Mouse (Mus musculus): ENCODE measurements around the gene Sacs.

Gene Sacs

DNA sequence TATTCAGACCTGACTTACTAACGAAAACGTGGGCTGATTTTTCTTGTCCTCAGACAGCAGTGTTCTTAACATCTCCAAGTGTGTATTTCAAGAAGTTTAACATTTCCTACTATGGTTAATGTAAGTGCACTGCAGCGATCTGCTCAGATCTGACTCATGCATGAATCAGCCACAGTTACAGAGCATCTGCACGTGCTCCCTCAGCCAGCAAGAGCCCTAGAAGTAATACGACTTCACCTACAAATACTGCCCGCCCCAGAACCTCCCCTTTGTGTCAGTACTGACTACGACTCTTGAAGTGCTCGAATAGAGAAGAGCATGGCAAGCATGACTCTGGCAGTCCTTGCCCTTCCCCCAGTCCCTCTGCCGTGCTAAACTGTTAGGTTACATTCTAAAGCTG lies 100.5 kb downstream of the Sacs start:
- no peak for DNase-seq (ENCODE audit: low read depth)

DNA sequence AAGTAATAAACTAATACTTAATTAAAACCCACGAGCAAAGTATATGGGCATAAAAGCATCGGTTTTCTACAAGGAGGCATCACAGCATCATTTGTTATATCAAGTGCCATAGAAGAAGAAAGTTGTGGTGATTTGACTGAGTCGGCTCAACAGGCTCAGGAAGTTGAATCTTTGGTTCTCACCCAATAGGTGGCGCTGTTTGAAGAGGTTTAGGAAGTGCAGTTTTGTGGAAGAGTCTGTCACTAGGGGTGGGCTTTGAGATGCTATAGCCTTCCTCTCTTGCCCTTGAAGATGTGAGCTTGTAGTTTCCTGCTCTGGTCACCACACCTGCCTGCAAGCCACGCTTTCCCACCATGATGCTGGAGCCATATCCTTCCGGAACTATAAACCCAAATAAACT lies 104.4 kb downstream of the Sacs start:
- DNase-seq (ENCODE audit: low read depth): peak; percentile 20

DNA sequence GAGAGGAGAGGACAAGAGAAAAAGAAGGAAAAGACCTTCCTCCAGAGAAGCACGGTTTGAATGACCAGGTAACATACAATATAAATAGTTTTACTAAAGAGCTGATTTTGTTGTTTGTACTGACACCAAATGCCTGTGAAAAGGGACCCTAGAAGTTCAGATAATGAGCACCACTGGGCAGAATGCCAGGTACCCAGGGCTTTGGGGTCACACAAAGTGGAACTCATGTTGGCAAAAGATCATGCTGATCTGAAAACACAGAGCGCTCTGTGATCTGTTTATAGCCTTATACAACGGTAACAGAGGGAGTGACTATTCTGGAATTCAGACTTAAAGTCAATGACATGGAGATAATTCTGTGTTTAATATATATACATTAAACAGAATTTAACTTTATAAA lies 108.2 kb downstream of the Sacs start:
- no peak for DNase-seq (ENCODE audit: low read depth)

- DNase-seq (ENCODE audit: low read depth): no peak
Measured at GRCm38 (mm10) chr14:61252596-61253388, 114.5 kb downstream of the Sacs start.

DNA sequence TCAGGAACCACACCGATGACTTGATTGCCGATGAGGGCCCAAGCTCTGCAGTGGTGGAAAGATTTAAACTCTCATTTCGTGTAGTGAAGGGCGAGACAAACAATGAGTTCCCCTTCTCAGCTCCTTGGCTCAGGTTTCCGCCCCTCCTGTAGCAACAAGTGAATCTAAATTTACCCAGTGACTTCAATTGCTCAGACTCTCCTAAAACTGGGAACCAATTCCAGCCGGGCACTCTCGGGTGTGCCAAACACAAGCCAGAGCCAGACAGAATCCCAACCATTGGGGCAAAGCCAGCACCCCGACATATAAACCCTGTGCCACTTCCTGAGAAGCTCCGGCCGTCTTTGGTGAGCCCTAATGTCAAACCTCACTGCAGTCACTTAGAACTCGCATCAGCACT lies 120.1 kb downstream of the Sacs start, which contains the start of gene Sgcg:
Gene Sgcg (minus strand): TSS at position 139 of the 400 bp plus-strand sequence.
- DNase-seq (ENCODE audit: low read depth): no peak

GRCm38 (mm10) chr14:61259084-61259483 lies 120.8 kb downstream of the Sacs start:
- DNase-seq (ENCODE audit: low read depth): no peak

GRCm38 (mm10) chr14:61267908-61268475 lies 129.7 kb downstream of the Sacs start:
- DNase-seq (ENCODE audit: low read depth): no peak

DNA sequence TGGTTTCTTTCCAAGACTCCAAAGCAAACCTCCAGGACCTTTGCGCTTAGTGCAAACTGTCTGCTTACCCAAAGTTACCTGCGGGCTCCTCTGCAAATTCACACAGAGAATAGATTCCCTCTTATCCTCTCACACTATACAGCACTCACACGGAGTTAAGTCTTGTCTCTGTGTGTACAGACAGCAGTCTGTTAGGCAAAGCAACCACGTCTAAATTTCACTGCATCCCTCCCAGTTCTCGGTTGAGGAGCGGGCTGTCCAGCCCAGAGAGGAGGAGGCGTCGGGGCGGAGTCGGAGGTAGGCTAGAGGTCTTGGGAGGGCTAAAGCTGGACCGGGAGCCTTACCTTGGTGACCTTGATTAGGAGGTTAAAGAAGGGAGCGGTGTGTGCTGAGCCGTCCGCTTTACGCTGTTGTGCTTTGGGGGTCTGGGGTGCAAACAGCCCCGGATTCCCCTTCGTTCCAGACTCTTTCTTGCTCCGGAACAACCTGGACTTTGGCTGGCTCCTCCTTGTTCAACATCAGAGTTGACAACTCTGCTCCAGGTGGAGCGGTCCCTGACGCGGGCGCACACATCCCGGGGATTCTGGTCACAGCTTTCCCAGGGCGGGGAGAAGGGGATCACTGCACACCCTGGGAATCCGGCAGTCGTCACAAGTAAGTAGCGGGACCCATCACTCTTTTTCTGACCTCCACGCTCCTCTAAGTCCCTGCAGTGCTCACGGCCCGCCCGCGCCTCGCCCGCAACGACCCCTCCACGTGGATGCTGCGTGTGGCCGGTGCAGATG lies 136.3 kb downstream of the Sacs start:
- no peak for DNase-seq (ENCODE audit: low read depth)

DNA sequence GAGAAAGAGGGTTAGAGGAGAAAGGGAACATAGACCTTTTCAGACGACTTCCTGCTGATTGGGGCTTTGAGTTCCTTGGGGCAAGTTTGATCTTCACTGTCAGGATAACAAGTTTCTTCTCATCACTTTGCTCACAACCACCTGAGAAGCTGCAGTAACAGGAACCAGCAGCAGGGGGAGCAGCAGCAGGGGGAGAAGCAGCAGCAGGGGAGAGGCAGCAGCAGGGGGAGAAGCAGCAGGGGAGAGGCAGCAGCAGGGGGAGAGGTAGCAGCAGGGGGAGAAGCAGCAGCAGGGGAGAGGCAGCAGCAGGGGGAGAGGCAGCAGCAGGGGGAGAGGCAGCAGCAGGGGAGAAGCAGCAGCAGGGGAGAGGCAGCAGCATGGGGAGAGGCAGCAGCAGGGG lies 139.0 kb downstream of the Sacs start:
- peak; percentile 43 for DNase-seq (ENCODE audit: low read depth)

GRCm38 (mm10) chr14:61278676-61279300 lies 140.5 kb downstream of the Sacs start:
- no peak for DNase-seq (ENCODE audit: low read depth)

DNA sequence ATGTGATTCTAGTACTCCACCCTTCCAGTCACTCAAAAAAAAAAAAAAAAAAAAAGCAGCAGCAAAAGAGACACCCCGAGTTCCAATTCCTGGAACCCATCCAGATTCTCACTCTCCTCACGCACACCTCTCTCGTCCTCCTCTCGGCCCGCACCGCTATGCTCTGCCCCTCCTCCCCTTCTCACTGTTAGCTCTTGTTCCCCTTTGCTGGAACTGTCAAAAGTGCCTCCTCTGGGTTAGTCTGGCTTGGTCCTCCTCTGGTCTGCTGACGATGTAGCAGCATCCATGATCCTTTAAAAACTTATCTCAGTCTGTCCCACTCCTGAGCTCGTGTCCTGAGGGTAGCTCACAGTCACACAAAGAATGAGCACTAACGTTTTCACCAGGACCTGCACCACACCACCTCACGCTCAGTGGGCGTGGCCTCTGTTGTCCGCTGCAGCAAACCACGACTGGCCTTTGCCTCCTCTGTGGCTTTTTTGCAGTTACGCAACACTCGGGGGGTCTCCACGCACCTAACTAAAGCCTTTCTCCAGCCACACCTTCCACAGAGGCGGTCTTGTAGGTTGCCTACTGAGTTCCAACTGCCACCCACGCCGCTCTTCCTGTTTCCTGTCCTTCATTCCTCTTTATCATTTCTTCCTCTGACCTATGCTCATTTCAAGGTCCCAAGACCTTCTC lies 150.5 kb downstream of the Sacs start:
- DNase-seq (ENCODE audit: low read depth): no peak
